Mouse (Mus musculus) midbrain, embryonic 12.5 days (tissue): Measurements from ENCODE around the gene Hck. TPM values are rescaled to one million over a fixed set of nuclear protein-coding genes. Genes with fewer than 3 reads are reported as not detected.

Experiments
- ATAC-seq: fragments of 200-750 bp; cut with Nextera tagmentation; 2 replicates; pipeline ENCODE4 v1.8.0; 2017; ENCODE audit warnings: low read depth, moderate TSS enrichment, moderate library complexity; ENCODE audit not compliant: low FRiP score
- H3K27ac ChIP-seq: fragments of 300-500 bp; sonication (generic); replicated peaks from 2 replicates; pipeline ENCODE4 v1.5.1; 2016; ENCODE audit warnings: mild to moderate bottlenecking
- H3K27me3 ChIP-seq: fragments of 300-500 bp; sonication (generic); 2 replicates; pipeline ENCODE4 v1.6.1; 2016; ENCODE audit warnings: mild to moderate bottlenecking
- H3K36me3 ChIP-seq: fragments of 300-500 bp; sonication (generic); 2 replicates; pipeline ENCODE4 v1.6.1; 2016
- H3K4me1 ChIP-seq: fragments of 300-500 bp; sonication (generic); 2 replicates; pipeline ENCODE4 v1.6.1; 2016
- H3K4me2 ChIP-seq: fragments of 300-500 bp; sonication (generic); replicated peaks from 2 replicates; pipeline ENCODE4 v1.6.1; 2016; ENCODE audit warnings: mild to moderate bottlenecking, moderate library complexity
- H3K4me3 ChIP-seq: fragments of 300-500 bp; sonication (generic); 2 replicates; pipeline ENCODE4 v1.5.1; 2016; ENCODE audit warnings: mild to moderate bottlenecking
- H3K9ac ChIP-seq: fragments of 300-500 bp; sonication (generic); replicated peaks from 2 replicates; pipeline ENCODE4 v1.6.1; 2016; ENCODE audit warnings: mild to moderate bottlenecking, moderate library complexity
- H3K9me3 ChIP-seq: fragments of 300-500 bp; sonication (generic); 2 replicates; pipeline ENCODE4 v1.6.1; 2016; ENCODE audit warnings: mild to moderate bottlenecking
- WGBS: fragments of 180-500 bp; shearing (Covaris S2); methylation state at CpG from one replicate; pipeline ENCODE4 v1.1.7; 2016; 5-methylcytosine and 5-hydroxymethylcytosine counted together
- polyA plus RNA-seq: library from polyadenylated mRNA; unstranded; fragments of >200 nt; fragmentation: Nextera tagmentation; extraction: Ambion mirVana; gene quantifications from 2 replicates; pipeline ENCODE4 v1.2.1, GENCODE M21; 2016

Hck gene
- polyA plus RNA-seq, 1 experiment from 2014 or later = 2.4 TPM

- ATAC-seq = no peak
- H3K36me3 ChIP-seq = no peaks in the 10 kb centered on the region
- no peak overlapping the region for H3K9ac ChIP-seq
- no peak overlapping the region for H3K4me3 ChIP-seq
- peaks cover 9% of the 10 kb centered on the region for H3K4me1 ChIP-seq
- no peaks in the 10 kb centered on the region for H3K9me3 ChIP-seq
- peaks cover 5% of the 10 kb centered on the region for H3K27me3 ChIP-seq
- H3K4me2 ChIP-seq = no peak overlapping the region
- peak overlapping the region; percentile 35 for H3K27ac ChIP-seq
- 8% methylated on average over 9 of the region's 9 CpGs for WGBS
Measured at GRCm38 (mm10) chr2:153139996-153140613, 31.8 kb downstream of the Hck start.

DNA sequence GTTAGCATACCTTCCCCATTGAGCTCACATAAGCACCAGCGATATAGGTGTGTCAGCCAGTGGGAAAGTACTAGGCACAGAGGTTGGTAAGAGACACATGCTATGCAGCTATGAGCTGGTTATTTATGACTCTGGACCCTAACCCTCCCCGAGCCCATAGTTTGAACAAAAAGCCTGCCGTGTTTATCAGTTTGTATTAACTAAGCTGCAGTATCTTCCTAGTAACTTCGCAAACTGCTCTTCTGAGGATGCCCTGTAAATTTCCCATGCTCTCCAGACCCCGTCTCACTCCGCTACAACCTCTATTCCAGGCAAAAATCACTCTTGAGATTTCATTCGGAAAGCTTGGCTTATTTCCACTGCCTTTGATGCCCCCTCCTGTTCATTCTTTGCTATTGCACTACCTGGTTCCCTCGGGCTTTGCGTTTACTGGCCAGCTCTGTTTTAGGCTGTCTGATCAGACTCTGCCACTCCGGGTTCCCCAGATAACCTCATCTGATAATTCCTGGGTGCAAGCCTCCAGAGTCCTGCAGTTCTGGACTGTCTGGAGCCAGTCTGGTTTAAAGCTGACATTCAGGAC, 34.4 kb downstream of the Hck start:
- Histone ChIP-seq H3K27me3 (peaks cover 5% of the 10 kb centered on the region; the same call in 1 of the 2 replicates), H3K4me1 (peaks cover 9% of the 10 kb centered on the region), H3K27ac (no peak overlapping the region), H3K9ac (no peak overlapping the region), H3K36me3 (no peaks in the 10 kb centered on the region), H3K9me3 (no peaks in the 10 kb centered on the region), H3K4me2 (no peak overlapping the region), H3K4me3 (no peak overlapping the region)
- ATAC-seq = no peak
- WGBS = 34% methylated on average over 10 of the region's 10 CpGs

- Histone ChIP-seq H3K27ac (no peak overlapping the region), H3K4me1 (peaks cover 4% of the 10 kb centered on the region), H3K4me3 (no peak overlapping the region), H3K4me2 (no peak overlapping the region), H3K36me3 (no peaks in the 10 kb centered on the region), H3K27me3 (peaks cover 5% of the 10 kb centered on the region; the same call in 1 of the 2 replicates), H3K9me3 (no peaks in the 10 kb centered on the region), H3K9ac (no peak overlapping the region)
- WGBS = 79% methylated on average over 5 of the region's 5 CpGs
- ATAC-seq = no peak
Measured at GRCm38 (mm10) chr2:153145346-153145745, 37.1 kb downstream of the Hck start.

DNA sequence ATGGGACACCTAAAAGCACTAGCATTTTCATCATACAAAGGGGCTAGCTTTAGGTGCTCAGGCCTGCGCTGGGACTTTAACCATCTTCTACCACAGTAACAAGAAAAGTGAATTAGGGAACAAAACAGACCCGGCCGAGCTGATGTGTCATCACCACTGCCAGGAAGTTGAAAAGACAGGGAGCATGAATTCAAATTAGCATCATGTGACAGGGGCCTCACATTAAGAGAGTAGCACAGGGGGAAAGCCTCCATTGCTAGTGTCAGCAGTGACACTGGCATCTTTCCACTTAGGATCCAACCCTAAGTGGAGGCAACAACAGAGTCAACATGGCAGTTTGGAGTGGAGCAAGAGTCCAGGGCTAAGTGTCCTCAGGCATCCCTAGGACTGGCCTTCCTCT, 39.0 kb downstream of the Hck start:
- H3K27ac ChIP-seq = no peak overlapping the region
- H3K36me3 ChIP-seq = no peaks in the 10 kb centered on the region
- ATAC-seq = no peak
- WGBS = 91% methylated on average over 3 of the region's 3 CpGs
- no peaks in the 10 kb centered on the region for H3K9me3 ChIP-seq
- H3K9ac ChIP-seq = no peak overlapping the region; the same call in 1 of the 2 replicates
- H3K27me3 ChIP-seq = peaks cover 3% of the 10 kb centered on the region; the same call in 1 of the 2 replicates
- H3K4me3 ChIP-seq = no peak overlapping the region
- H3K4me1 ChIP-seq = 0 out of 2 replicates have a peak, but pooled peaks cover 2% of the 10 kb centered on the region
- no peak overlapping the region for H3K4me2 ChIP-seq

DNA sequence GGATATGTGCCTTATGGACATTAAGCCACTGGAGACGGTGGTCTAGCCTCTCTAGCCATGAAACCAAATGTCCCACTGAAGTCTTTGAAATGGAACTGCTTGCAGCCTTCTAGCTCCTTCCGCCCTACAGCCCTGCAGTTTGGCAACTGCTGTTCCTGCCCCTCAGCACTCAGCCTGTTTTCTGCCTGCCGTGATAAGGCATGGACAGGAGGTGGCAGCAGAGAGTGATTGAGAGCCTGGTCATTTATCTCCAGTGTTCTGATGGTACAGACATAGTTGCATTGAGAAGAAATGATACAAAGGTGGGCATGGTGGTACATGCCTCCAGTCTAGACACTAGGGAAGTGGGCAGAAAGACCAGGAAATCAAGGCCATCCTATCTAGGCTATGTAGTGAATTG, 39.4 kb downstream of the Hck start:
- ATAC-seq = no peak

GRCm38 (mm10) chr2:153149742-153150141, 41.5 kb downstream of the Hck start:
- WGBS = 86% methylated on average over 3 of the region's 3 CpGs
- no peak overlapping the region for H3K4me2 ChIP-seq
- no peak for ATAC-seq

More for the DNA sequence above, 39.4 kb downstream of the Hck start:
- H3K27ac ChIP-seq = no peak overlapping the region
- H3K27me3 ChIP-seq = no peaks in the 10 kb centered on the region
- no peaks in the 10 kb centered on the region for H3K9me3 ChIP-seq
- no peak overlapping the region for H3K4me3 ChIP-seq
- no peak overlapping the region for H3K9ac ChIP-seq
- H3K4me1 ChIP-seq = 0 out of 2 replicates have a peak, but pooled peaks cover under 1% of the 10 kb centered on the region
- no peak overlapping the region for H3K4me2 ChIP-seq
- WGBS = 31% methylated on average over 3 of the region's 3 CpGs
- no peaks in the 10 kb centered on the region for H3K36me3 ChIP-seq

DNA sequence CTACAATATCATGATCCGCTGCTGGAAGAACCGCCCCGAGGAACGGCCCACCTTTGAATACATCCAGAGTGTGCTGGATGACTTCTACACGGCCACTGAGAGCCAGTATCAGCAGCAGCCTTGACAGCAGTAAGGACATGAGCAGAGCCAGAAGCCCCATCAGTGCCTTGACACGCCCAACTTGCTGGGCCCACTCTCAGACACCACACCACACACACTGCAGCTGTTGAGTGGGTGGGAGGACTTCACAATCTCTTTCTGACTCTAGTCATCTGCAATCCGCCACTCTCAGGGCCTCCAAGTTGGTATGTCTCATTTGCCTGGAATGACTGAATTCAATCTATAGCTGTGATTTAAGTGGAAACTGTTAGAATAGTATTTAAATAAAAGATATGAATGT, 42.8 kb downstream of the Hck start:
- 0 out of 2 replicates have a peak, but pooled peaks cover 2% of the 10 kb centered on the region for H3K27me3 ChIP-seq
- H3K9me3 ChIP-seq = no peaks in the 10 kb centered on the region
- no peak overlapping the region for H3K4me2 ChIP-seq
- no peak overlapping the region for H3K9ac ChIP-seq
- no peak for ATAC-seq
- H3K36me3 ChIP-seq = no peaks in the 10 kb centered on the region
- H3K4me1 ChIP-seq = no peaks in the 10 kb centered on the region
- 80% methylated on average over 7 of the region's 7 CpGs for WGBS
- no peak overlapping the region for H3K27ac ChIP-seq
- H3K4me3 ChIP-seq = no peak overlapping the region

More at GRCm38 (mm10) chr2:153149742-153150141, 41.5 kb downstream of the Hck start:
- no peak overlapping the region for H3K9ac ChIP-seq
- H3K36me3 ChIP-seq = no peaks in the 10 kb centered on the region
- no peaks in the 10 kb centered on the region for H3K9me3 ChIP-seq
- H3K27ac ChIP-seq = no peak overlapping the region
- no peaks in the 10 kb centered on the region for H3K4me1 ChIP-seq
- no peak overlapping the region for H3K4me3 ChIP-seq
- H3K27me3 ChIP-seq = 0 out of 2 replicates have a peak, but pooled peaks cover 2% of the 10 kb centered on the region

- no peak for ATAC-seq
- Histone ChIP-seq H3K4me1 (no peaks in the 10 kb centered on the region), H3K9me3 (no peaks in the 10 kb centered on the region), H3K9ac (no peak overlapping the region), H3K27ac (no peak overlapping the region), H3K27me3 (0 out of 2 replicates have a peak, but pooled peaks cover 2% of the 10 kb centered on the region), H3K36me3 (no peaks in the 10 kb centered on the region), H3K4me3 (no peak overlapping the region), H3K4me2 (no peak overlapping the region)
- 79% methylated on average over 8 of the region's 8 CpGs for WGBS
Measured at GRCm38 (mm10) chr2:153151926-153152665, 43.8 kb downstream of the Hck start.

DNA sequence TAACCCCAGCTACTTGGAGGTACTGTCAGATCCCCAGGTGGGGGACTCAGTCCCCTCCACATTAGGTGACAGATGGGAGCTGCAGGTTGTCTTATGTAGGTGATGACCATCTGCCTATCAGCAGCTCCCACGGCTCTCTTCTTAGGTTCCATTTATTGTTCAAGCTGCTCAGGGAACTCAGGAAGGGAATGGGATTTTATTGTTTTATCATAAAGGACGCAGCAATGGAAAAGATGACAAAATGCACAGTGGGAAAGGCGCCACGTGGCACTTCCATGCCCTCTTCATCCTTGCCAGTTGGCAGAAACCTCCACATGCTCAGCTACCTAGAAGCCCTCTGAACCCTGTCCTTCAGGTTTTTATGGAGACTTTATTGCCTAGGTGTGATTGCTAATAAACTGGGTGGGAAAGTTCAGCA, 44.8 kb downstream of the Hck start:
- H3K36me3 ChIP-seq = no peaks in the 10 kb centered on the region
- H3K27me3 ChIP-seq = 0 out of 2 replicates have a peak, but pooled peaks cover 2% of the 10 kb centered on the region
- no peaks in the 10 kb centered on the region for H3K9me3 ChIP-seq
- no peak for ATAC-seq
- H3K4me1 ChIP-seq = no peaks in the 10 kb centered on the region
- no peak overlapping the region for H3K27ac ChIP-seq
- no peak overlapping the region for H3K4me3 ChIP-seq
- no peak overlapping the region for H3K9ac ChIP-seq
- H3K4me2 ChIP-seq = no peak overlapping the region
- WGBS = 82% methylated on average over 4 of the region's 4 CpGs

DNA sequence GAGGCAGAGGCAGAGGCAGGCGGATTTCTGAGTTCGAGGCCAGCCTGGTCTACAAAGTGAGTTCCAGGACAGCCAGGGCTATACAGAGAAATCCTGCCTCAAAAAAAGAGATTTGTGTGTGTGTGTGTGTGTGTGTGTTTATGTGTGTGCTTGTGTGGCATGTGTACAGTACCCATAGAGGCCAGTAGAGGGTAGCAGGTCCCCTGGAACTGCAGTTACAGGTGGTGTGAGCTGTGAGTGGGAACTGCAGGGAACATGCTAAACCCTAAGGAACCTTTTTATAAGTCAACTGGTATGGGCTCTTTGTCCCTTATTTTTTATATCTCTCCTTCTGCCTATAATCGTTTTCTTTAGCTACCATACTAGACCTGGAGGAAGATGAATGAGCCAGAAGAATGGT, 49.0 kb downstream of the Hck start:
- no peaks in the 10 kb centered on the region for H3K9me3 ChIP-seq
- ATAC-seq = no peak
- no peak overlapping the region for H3K4me3 ChIP-seq
- H3K9ac ChIP-seq = no peak overlapping the region
- 0 out of 2 replicates have a peak, but pooled peaks cover 2% of the 10 kb centered on the region for H3K27me3 ChIP-seq
- 61% methylated on average over 1 of the region's 3 CpGs for WGBS
- no peak overlapping the region for H3K27ac ChIP-seq
- no peaks in the 10 kb centered on the region for H3K36me3 ChIP-seq
- H3K4me1 ChIP-seq = peaks cover 5% of the 10 kb centered on the region
- no peak overlapping the region for H3K4me2 ChIP-seq

GRCm38 (mm10) chr2:153160133-153160532, 51.9 kb downstream of the Hck start:
- no peak overlapping the region for H3K4me2 ChIP-seq
- ATAC-seq = no peak
- 87% methylated on average over 5 of the region's 5 CpGs for WGBS

More at GRCm38 (mm10) chr2:153160133-153160532, 51.9 kb downstream of the Hck start:
- Histone ChIP-seq H3K9ac (no peak overlapping the region), H3K36me3 (peaks cover 2% of the 10 kb centered on the region; the same call in 1 of the 2 replicates), H3K4me1 (peaks cover 11% of the 10 kb centered on the region), H3K4me3 (no peak overlapping the region), H3K9me3 (no peaks in the 10 kb centered on the region), H3K27me3 (no peaks in the 10 kb centered on the region), H3K27ac (no peak overlapping the region)
